Mouse (Mus musculus): ENCODE data around the gene Tcirg1. TPM values are rescaled to one million over a fixed set of nuclear protein-coding genes. Genes with fewer than 3 reads are reported as not detected.

The Tcirg1 gene
- polyA plus RNA-seq, 1 experiment from 2014 or later: 18.0 TPM

DNA sequence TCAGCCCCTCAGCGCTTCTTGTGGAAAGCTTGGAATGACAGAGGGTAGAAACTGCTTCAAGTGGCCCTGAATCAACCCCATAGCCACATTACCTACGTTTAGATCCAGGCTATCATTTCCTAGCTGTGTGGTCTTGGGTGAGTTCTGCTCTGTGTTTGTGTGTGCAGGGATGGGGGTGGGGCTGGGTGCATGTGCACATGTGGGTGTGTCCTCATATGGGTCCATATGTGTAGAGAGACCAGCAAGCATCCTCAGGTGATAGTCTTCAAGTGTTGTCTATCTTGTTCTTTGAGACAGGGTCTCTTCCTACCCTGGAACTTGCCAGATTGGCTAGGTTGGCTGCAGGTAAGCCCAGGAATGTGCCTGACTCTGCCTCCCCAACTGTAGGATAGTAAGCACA lies 57.7 kb downstream of the Tcirg1 start:
- Histone ChIP-seq H3K9me3 (replicated peaks) (no peaks in the 10 kb centered on the region), H3K4me1 (replicated peaks) (peaks cover 45% of the 10 kb centered on the region), H3K36me3 (no peaks in the 10 kb centered on the region), H3K4me3 (replicated peaks) (no peak overlapping the region), H3K9ac (no peak overlapping the region), H3K27me3 (no peaks in the 10 kb centered on the region), H3K27ac (no peak overlapping the region), H3K4me2 (no peak overlapping the region)
- 77% methylated on average over 2 of the region's 2 CpGs for WGBS (ENCODE audit: insufficient replicate concordance)
- ATAC-seq (ENCODE audit: low read depth) (no peak), DNase-seq (no peak)

- Histone ChIP-seq H3K36me3 (no peaks in the 10 kb centered on the region), H3K27me3 (no peaks in the 10 kb centered on the region), H3K4me3 (replicated peaks) (no peak overlapping the region), H3K27ac (no peak overlapping the region), H3K9me3 (replicated peaks) (no peaks in the 10 kb centered on the region), H3K9ac (no peak overlapping the region), H3K4me1 (replicated peaks) (peaks cover 36% of the 10 kb centered on the region), H3K4me2 (no peak overlapping the region)
- no peak for ATAC-seq (ENCODE audit: low read depth)
- WGBS (ENCODE audit: insufficient replicate concordance): 73% methylated on average over 7 of the region's 7 CpGs
- DNase-seq: no peak
Observed at GRCm38 (mm10) chr19:3848207-3848808, 58.6 kb downstream of the Tcirg1 start.

DNA sequence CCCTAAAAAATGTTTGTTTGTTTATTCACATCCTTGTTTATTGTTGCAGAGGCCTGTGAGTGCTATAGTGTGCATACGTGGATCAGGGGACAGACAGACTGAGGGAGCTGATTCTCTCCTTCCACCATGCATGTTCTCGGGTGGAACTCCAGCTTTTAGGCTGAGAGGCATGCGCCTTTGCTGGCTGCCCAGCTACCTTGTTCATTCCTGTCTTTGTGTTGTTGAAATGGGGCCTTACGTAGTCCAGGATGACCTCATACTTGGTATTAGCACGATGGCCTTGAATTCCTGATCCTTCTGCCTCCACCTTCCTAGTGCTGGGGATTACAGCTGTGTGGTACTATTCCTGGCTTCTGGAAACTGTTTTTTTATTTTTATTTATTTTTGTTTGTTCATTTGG lies 59.2 kb downstream of the Tcirg1 start:
- 75% methylated on average over 5 of the region's 5 CpGs for WGBS (ENCODE audit: insufficient replicate concordance)
- H3K9me3 ChIP-seq (replicated peaks): no peaks in the 10 kb centered on the region
- no peak overlapping the region for H3K4me2 ChIP-seq
- no peak for ATAC-seq (ENCODE audit: low read depth)
- no peak for DNase-seq
- H3K9ac ChIP-seq: no peak overlapping the region
- H3K36me3 ChIP-seq: no peaks in the 10 kb centered on the region
- H3K27me3 ChIP-seq: no peaks in the 10 kb centered on the region
- no peak overlapping the region for H3K27ac ChIP-seq
- H3K4me1 ChIP-seq (replicated peaks): peaks cover 30% of the 10 kb centered on the region
- no peak overlapping the region for H3K4me3 ChIP-seq (replicated peaks)

- WGBS (ENCODE audit: insufficient replicate concordance): 59% methylated on average over 10 of the region's 10 CpGs
- Histone ChIP-seq H3K9ac (no peak overlapping the region), H3K36me3 (no peaks in the 10 kb centered on the region), H3K4me1 (replicated peaks) (peaks cover 23% of the 10 kb centered on the region), H3K4me3 (replicated peaks) (no peak overlapping the region), H3K4me2 (no peak overlapping the region), H3K27ac (no peak overlapping the region), H3K27me3 (no peaks in the 10 kb centered on the region), H3K9me3 (replicated peaks) (no peaks in the 10 kb centered on the region)
- ATAC-seq (ENCODE audit: low read depth) (no peak), DNase-seq (no peak)
Observed at GRCm38 (mm10) chr19:3846676-3847604, 60.0 kb downstream of the Tcirg1 start.

Other genes with a start within 250 kb of the Tcirg1 start
- 1.9 and 2.0 TPM in 2 replicates for gene Lrp5, start 220.6 kb downstream of the Tcirg1 start, polyA plus RNA-seq (2015; fragmentation: Nextera tagmentation; extraction: Ambion mirVana)
- gene 1810055G02Rik, start 198.8 kb downstream of the Tcirg1 start, polyA plus RNA-seq (2015; fragmentation: Nextera tagmentation; extraction: Ambion mirVana): 13.2 and 14.5 TPM in 2 replicates
- 6.5 and 8.9 TPM in 2 replicates for gene Kmt5b, start 139.7 kb downstream of the Tcirg1 start, polyA plus RNA-seq (2015; fragmentation: Nextera tagmentation; extraction: Ambion mirVana)
- gene Chka, start 55.4 kb downstream of the Tcirg1 start, polyA plus RNA-seq (2015; fragmentation: Nextera tagmentation; extraction: Ambion mirVana): 15.8 and 18.6 TPM in 2 replicates
- gene Ndufs8, start 5.6 kb upstream of the Tcirg1 start, polyA plus RNA-seq (2015; fragmentation: Nextera tagmentation; extraction: Ambion mirVana): 189 and 217 TPM in 2 replicates
- gene Aldh3b1, start 22.7 kb upstream of the Tcirg1 start, polyA plus RNA-seq (2015; fragmentation: Nextera tagmentation; extraction: Ambion mirVana): 3.3 and 3.7 TPM in 2 replicates
- gene Unc93b1, start 28.1 kb upstream of the Tcirg1 start, polyA plus RNA-seq (2015; fragmentation: Nextera tagmentation; extraction: Ambion mirVana): 17.6 and 18.3 TPM in 2 replicates
- not detected in 2 replicates for gene Aldh3b3, start 51.5 kb upstream of the Tcirg1 start, polyA plus RNA-seq (2015; fragmentation: Nextera tagmentation; extraction: Ambion mirVana)
- gene Aldh3b2, start 65.2 kb upstream of the Tcirg1 start, polyA plus RNA-seq (2015; fragmentation: Nextera tagmentation; extraction: Ambion mirVana): 0.30 and 0.45 TPM in 2 replicates
- gene Acy3, start 79.4 kb upstream of the Tcirg1 start, polyA plus RNA-seq (2015; fragmentation: Nextera tagmentation; extraction: Ambion mirVana): 9.5 and 10.2 TPM in 2 replicates
- 0.47 and 0.54 TPM in 2 replicates for gene Tbx10, start 85.6 kb upstream of the Tcirg1 start, polyA plus RNA-seq (2015; fragmentation: Nextera tagmentation; extraction: Ambion mirVana)
- 13.8 and 15.9 TPM in 2 replicates for gene Nudt8, start 93.4 kb upstream of the Tcirg1 start, polyA plus RNA-seq (2015; fragmentation: Nextera tagmentation; extraction: Ambion mirVana)
- 0.55 and 0.59 TPM in 2 replicates for gene Gm49405, start 93.5 kb upstream of the Tcirg1 start, polyA plus RNA-seq (2015; fragmentation: Nextera tagmentation; extraction: Ambion mirVana)
- gene Doc2g, start 96.2 kb upstream of the Tcirg1 start, polyA plus RNA-seq (2015; fragmentation: Nextera tagmentation; extraction: Ambion mirVana): 0.80 and 0.82 TPM in 2 replicates
- gene Ndufv1, start 105.7 kb upstream of the Tcirg1 start, polyA plus RNA-seq (2015; fragmentation: Nextera tagmentation; extraction: Ambion mirVana): 171 and 174 TPM in 2 replicates
- gene Gstp1, start 130.9 kb upstream of the Tcirg1 start, polyA plus RNA-seq (2015; fragmentation: Nextera tagmentation; extraction: Ambion mirVana): 629 and 652 TPM in 2 replicates
- 7.7 and 11.2 TPM in 2 replicates for gene Gstp2, start 138.9 kb upstream of the Tcirg1 start, polyA plus RNA-seq (2015; fragmentation: Nextera tagmentation; extraction: Ambion mirVana)
- 28.0 and 28.3 TPM in 2 replicates for gene Gstp3, start 152.4 kb upstream of the Tcirg1 start, polyA plus RNA-seq (2015; fragmentation: Nextera tagmentation; extraction: Ambion mirVana)
- gene Cabp2, start 174.4 kb upstream of the Tcirg1 start, polyA plus RNA-seq (2015; fragmentation: Nextera tagmentation; extraction: Ambion mirVana): 0.43 and 0.67 TPM in 2 replicates
- gene Cdk2ap2, start 190.0 kb upstream of the Tcirg1 start, polyA plus RNA-seq (2015; fragmentation: Nextera tagmentation; extraction: Ambion mirVana): 94.3 and 94.7 TPM in 2 replicates
- gene Pitpnm1, start 192.9 kb upstream of the Tcirg1 start, polyA plus RNA-seq (2015; fragmentation: Nextera tagmentation; extraction: Ambion mirVana): 2.8 and 3.1 TPM in 2 replicates
- 37.7 and 38.9 TPM in 2 replicates for gene Aip, start 218.7 kb upstream of the Tcirg1 start, polyA plus RNA-seq (2015; fragmentation: Nextera tagmentation; extraction: Ambion mirVana)
- gene Gpr152, start 232.7 kb upstream of the Tcirg1 start, polyA plus RNA-seq (2015; fragmentation: Nextera tagmentation; extraction: Ambion mirVana): 0.02 TPM in 1 of 2 replicates, not detected in the other
- 0.07 and 0.13 TPM in 2 replicates for gene Cabp4, start 236.9 kb upstream of the Tcirg1 start, polyA plus RNA-seq (2015; fragmentation: Nextera tagmentation; extraction: Ambion mirVana)
- 70.7 and 72.6 TPM in 2 replicates for gene Coro1b, start 241.5 kb upstream of the Tcirg1 start, polyA plus RNA-seq (2015; fragmentation: Nextera tagmentation; extraction: Ambion mirVana)
- 18.8 and 21.3 TPM in 2 replicates for gene Ptprcap, start 246.5 kb upstream of the Tcirg1 start, polyA plus RNA-seq (2015; fragmentation: Nextera tagmentation; extraction: Ambion mirVana)

Data from liver, embryonic 13.5 days (tissue).